Mouse (Mus musculus) layer of hippocampus, adult 18-20 months (tissue): Measurements from ENCODE around the gene Prdm10. TPM values are rescaled to one million over a fixed set of nuclear protein-coding genes. Genes with fewer than 3 reads are reported as not detected.

ENCODE experiments used
- DNase-seq, 2 experiments: peaks; one replicate each; pipeline ENCODE4 v3.0.0; 2022; ENCODE audit warnings: low spot score in 2 of 2
- total RNA-seq, 2 experiments: library from RNA; stranded (reverse); gene quantifications; 2 replicates each; pipeline ENCODE4 v1.2.3; 2021

Prdm10 gene
- total RNA-seq, 2 experiments from 2014 or later, result 19.9 to 23.1 TPM

- DNase-seq, result no peak
These were observed 17.9 kb upstream of the Prdm10 start for GRCm38 (mm10) chr9:31262226-31263105.

DNA sequence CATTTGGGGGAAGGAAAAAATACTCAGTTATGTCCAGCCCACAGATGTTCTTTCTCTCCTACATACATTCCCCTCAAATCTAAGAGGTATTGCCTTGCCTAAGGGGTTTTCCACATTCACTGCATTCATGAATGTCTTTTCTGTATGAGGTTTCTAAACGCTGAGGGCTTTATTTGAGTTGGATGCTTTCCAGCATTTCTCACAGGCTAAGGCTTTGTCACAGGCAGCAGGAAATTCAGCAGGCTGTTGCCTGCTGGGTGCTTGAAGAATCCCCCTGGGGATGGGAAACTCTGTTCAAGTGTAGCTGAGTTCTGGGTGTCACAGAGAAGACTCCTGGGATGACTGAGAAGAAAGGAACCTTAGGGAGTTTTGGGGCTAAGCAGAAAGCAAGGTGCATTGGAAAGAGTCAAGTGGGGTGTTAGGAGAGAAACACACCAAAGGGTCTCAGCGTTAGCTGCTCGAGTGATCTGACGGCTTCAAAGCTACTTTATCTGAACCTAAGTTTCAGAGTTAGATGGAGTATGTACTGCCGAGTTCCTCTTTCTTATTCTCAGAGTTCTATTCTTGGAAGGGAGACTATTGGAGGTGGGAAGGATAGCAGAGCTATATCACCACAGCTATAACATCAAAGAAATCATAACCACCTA, 14.2 kb upstream of the Prdm10 start:
- DNase-seq, result peak in 1 of 2 experiments; percentile 20

- DNase-seq, result no peak
These were observed 8.9 kb upstream of the Prdm10 start for GRCm38 (mm10) chr9:31271221-31272015.

DNA sequence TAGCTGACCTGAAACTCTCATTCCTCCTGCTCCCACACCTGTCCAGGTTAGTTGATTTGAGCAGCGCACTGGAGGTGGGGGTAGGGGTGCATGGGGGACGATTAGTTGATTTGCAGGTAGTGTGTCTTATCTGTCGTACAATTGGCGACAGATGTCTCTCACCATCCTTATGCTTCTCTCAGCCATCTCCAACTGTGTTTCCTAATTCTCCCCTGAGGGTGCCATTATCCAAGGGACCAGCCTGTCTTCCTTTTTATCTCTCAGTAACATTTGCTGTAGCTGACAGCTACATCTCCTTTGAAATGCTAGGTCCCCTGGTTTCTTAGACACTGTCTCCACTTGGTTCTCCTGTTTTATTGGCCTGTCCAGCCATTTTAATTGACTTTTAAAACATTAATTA, 8.2 kb upstream of the Prdm10 start:
- DNase-seq, result no peak

- no peak for DNase-seq
These were observed 1.7 kb upstream of the Prdm10 start for GRCm38 (mm10) chr9:31278651-31279050.

DNA sequence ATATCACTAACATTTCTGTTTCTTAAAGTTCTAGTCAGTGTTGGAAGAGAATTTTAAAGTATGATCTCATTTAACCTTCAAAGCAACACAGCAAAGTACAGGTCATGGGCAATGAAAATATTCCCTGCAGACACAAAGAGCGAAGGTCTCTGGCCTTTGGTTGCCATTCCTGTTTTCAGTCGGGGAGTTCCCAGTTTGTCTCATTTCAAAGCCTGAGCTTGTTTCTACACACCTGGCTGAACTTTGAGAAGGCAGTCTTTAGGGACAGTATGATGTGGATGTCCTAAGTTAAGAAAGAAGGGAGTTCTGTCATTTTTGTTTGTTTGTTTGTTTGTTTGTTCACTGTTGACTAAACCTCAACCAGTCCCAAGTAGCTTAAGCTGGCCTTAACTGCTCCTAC, 1.0 kb upstream of the Prdm10 start:
- DNase-seq, result no peak

GRCm38 (mm10) chr9:31279885-31280365, 413 bp upstream of the Prdm10 start:
- DNase-seq, result no peak

- peak in 1 of 2 experiments; percentile 59 for DNase-seq
These were observed 799 bp downstream of the Prdm10 start for GRCm38 (mm10) chr9:31281011-31281662.

GRCm38 (mm10) chr9:31281663-31282015, 1.3 kb downstream of the Prdm10 start:
- DNase-seq, result peak in 1 of 2 experiments; percentile 22

DNA sequence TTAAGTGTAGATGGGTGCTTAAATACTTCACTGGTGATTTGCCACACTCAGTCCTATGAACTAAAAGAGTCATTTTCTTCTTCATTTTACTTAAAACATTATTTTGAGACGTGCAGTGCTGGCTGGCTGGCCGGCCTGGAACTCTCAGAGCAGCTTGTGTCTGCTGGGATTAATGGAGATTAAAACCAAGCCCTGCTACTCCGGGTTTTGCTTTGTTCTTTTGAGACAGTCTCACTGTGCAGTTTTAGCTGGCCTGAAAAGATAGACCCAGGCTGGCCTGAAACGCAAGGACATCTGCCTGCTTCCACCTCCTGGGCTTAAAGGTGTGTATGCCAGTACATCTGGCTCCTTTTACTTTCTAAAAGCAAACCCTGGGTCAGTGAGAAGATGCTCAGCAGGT, 2.2 kb downstream of the Prdm10 start:
- DNase-seq, result no peak

- no peak for DNase-seq
These were observed 2.7 kb downstream of the Prdm10 start for GRCm38 (mm10) chr9:31283044-31283443.

- DNase-seq, result no peak
These were observed 3.6 kb downstream of the Prdm10 start for GRCm38 (mm10) chr9:31283911-31284310.

DNA sequence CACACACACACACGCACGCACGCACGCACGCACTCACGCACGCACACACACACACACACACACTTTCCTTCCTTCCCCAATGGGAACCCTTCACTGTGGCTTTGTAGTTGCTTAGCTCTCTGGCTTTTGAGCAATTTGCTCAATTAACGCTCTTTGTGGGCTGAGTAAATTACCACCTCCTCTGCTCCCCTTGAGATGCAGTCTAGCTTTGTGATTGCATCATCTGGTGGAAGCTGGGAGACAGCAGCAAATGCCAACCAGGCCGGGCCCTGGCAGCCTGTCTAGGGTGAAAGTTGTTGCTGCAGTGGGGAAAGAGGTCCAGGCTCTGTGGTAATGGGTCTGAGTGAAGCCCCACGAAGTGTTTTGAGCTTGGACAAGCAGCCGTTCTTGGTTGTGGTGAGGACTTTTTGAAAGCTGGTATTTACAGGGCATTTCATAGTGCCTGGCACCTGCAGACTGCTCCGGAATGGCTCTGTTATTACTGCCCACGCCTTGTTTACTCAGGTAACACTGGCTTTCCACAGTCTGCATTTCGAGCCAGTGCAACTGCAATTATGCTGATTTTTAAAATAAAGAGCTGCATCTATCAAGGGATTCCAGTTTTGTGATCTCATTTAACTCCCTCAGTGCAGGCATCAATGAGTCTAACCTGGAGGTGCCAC, 10.0 kb downstream of the Prdm10 start:
- peak in 1 of 2 experiments; percentile 36 for DNase-seq

DNA sequence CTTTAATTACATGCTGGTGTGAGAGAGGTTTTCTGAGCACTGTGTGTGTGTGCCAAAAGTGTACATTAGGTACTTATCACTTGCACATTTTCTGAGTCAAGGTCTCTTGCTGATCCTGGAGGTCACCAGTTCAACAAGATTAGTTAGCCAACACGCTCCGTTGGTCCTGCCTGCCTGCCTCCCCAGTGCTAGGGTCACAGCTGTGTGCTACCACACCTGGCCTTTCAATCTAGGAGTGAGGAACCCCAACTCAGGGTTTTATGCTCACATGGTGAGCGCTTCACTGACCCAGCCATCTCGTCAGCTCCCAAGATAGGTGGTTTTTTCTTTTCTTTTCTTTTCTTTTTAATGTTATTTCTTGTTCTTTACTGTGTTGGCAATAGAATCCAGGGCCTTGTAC, 11.6 kb downstream of the Prdm10 start:
- no peak for DNase-seq

DNA sequence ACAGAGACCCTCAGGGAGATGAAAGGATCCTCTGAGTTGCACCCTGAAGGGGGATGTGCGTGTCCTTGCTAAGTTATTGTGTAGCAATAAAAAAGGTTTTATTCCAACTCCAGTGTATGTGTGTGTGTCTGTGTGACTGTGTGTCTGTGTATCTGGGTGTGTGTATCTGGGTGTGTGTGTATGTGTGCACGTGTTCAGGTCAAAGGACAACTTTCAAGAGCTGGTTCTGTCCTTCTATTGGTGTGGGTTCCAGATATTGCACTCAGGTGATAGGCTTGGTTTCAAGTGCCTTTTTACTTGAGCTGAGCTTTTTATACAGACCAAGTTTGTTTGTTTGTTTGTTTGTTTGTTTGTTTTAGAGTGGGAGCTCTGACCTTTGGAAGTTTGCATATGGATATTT, 12.9 kb downstream of the Prdm10 start:
- DNase-seq, result no peak

DNA sequence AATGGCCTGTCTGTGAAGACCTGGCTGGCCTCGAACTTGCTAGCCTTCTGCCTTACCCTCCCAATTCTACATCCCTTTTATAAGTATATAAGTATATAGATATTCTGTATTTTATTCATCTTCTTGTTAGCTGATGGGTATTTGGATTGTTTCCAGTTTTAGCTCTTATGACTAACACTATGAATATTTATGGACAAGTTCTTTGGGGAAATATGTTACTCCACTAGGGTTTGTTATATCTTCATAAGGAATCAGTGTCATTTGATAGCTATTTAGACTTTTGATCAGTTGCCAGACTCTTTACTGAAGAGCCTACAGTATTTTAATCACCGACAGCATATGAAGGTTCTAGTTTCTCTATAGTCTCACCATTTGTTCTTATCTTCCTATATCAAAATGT, 15.0 kb downstream of the Prdm10 start:
- DNase-seq, result peak in 1 of 2 experiments; percentile 21

DNA sequence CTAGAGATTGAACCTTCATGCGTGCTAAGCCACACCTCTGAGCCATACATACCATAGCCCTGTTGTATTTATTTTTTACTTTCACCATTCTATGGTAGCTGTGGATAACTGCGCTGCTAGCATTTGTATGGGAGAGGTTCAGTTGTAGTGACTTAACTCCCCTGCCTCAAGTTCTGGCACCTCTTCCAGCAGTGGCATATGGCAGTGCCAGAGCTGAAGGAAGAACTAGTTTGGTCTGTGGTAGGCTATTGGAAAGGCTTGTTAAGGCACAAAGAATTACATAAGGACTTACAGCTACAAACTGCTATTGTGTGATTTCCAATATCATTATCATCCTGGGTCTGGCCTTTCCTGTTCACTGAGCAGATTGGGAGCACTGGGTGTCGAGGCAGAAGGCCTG, 16.0 kb downstream of the Prdm10 start:
- peak; percentile 44 to 71 for DNase-seq

DNA sequence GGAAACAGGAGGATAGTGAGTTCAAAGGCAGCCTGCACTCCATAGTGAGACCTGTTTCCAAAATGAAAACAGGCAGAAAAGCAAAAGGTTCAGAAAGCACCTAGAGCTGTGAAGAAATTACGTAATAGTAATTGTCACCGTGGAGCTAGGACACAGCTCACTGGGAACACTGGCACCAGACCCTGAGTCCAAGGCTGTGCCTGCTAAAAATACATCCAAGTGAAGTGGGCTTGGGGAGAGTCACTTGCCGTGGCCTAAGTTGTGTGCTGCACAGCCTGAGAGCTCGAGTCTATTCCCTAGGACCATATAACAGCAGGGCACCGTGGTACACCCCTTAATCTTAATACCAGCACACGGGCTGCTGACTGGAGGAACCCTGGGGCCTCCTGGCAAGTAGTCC, 18.4 kb downstream of the Prdm10 start:
- no peak for DNase-seq

- DNase-seq, result no peak
These were observed 20.2 kb downstream of the Prdm10 start for GRCm38 (mm10) chr9:31300525-31300924.

DNA sequence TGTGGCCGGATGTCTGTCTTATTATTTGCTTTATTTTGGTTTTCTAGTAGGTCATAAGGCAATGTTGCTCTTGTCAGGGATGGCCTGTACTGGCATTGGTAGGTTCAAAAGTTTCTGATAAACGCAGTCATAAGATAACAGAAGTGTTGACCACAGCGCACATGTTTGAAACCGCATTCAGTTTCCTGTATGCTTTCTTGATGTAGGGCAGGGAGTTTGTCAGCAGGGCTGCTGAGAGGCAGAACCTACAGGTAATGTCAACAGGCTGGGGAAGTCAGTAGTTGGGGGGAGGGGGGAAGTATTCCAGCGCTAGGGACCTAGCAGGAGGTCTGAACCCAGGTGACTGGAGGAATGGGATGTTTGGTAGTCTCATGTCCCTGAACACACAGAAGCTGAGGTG, 20.8 kb downstream of the Prdm10 start:
- no peak for DNase-seq
